Mouse (Mus musculus) thymus, postnatal 14 days (tissue): ENCODE results near the gene Mrtfa.
"Not testable (repeated sequence)": the region's sequence is repeated elsewhere in the genome, so short reads cannot be mapped to it uniquely, and the experiment has no call there.

Experiments
- DNase-seq: peaks from one replicate; pipeline ENCODE4 v3.0.0; 2021

Mrtfa gene

GRCm38 (mm10) chr15:81190630-81191178 lies at the start of gene Mrtfa:
TSS of gene Mrtfa (minus strand) at chr15:81190757.
- DNase-seq: peak; percentile 100

DNA sequence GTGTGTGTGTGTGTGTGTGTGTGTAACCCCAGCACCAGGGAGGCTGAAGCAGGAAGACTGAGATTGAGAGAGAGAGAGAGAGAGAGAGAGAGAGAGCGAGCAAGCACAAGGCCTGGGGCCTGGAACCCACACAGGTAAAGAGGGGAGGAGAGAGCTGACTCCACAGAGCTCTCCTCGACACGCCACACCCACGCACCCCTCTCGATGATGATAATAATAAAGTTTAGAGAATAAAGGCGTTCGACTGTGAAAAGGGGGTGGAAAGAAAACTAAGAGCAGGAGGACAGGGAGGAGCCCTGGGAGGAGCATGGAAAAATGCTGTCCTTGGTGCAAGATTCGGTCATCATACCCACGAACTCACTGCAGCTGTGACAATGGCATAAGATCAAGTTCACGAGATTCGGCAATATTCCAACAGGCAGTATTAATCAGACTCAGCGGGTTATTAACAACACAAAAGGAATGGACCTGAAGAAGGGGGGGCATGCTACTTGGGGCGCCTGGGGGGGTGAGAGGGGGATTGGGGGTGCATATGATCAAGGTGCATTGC lies 49.3 kb upstream of the Mrtfa start:
- no peak for DNase-seq

GRCm38 (mm10) chr15:81239261-81239660 lies 48.7 kb upstream of the Mrtfa start:
- peak; percentile 29 for DNase-seq

- DNase-seq: no peak
Measured at GRCm38 (mm10) chr15:81237471-81237870, 46.9 kb upstream of the Mrtfa start.

DNA sequence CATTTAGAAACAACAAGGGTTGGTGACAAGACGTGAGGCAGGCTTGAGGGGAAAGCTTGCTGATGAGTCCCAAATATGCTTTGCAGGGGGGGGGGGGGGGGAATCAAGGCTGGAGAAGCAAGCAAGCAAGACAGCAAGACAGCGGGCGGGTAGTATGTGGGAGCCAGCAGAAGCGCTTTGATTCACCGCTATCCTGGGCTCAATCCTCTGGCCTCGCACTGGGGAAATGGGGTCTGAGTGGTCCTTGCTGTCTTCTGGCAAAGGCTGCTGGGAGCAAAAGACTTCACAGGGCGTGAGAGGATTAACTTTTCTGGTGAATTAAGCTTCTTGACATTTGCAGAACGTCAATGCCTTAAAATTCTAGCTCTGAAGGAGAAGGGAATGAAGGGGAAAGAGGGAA lies 45.5 kb upstream of the Mrtfa start:
- DNase-seq: no peak

DNA sequence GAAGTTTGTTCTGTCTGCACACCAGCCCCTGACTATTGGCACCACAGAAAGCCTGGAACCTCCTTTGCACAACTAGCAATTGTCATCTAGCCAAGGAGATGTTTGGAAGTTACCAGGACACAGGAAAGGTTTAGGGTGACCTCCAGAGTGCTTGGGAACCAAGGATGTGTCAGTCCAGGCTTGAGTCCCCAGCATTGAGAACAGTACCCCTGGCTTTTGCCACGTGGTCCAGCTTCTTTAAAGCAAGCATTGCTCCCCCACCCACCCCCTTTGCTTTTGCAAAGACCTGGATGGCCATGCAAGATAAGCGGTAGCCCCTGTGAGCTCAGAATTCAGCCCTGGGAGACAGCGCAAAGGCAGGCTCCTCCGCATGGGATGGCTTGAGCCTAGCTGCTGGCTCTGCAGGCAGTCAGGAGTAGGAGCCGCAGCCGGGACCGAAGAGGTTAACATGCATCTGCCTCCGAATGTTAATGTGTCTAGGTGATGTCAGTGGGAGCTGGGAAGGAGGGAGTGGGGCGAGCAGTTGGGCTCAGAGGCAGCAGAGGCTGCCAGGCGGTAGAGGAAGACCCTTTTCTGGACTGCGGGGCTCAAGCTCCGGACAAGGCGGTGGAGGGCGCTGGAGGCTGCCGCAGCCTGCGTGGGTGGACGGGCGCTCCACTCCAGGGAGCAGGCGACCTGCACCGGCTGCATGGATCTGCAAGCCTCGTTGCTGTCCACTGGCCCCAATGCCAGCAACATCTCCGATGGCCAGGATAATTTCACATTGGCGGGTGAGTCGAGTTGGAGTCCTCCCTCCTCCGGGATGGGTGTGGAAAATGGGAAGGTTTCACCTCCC lies 44.7 kb upstream of the Mrtfa start, which contains the start of gene Mchr1:
Mchr1 (plus strand) TSS at position 414 of the 835 bp plus-strand sequence.
- no peak for DNase-seq

- no peak for DNase-seq
Measured at GRCm38 (mm10) chr15:81231325-81231724, 40.8 kb upstream of the Mrtfa start.

DNA sequence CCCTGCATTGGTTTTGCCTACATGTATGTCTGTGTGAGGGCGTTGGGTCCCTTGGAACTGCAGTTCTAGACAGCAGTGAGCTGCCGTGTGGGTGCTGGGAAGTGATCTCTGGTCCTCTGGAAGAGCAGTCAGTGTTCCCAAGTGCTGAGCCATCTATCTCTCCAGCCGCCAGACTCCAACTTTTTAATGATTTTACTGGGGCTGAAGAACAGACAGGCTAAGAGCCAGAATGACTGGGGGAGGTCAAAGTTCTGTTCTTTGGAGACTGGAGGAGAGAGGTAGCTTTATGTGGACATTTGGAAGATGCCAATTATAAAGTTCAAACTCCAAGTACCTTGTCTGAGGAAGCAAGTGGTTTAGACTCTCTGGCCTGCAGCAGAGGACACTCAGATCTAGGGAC lies 39.2 kb upstream of the Mrtfa start:
- DNase-seq: no peak

GRCm38 (mm10) chr15:81228258-81228657 lies 37.7 kb upstream of the Mrtfa start:
- DNase-seq: no peak

- no peak for DNase-seq
Measured at GRCm38 (mm10) chr15:81227275-81227674, 36.7 kb upstream of the Mrtfa start.

- no peak for DNase-seq
Measured at GRCm38 (mm10) chr15:81226796-81227195, 36.2 kb upstream of the Mrtfa start.

- no peak for DNase-seq
Measured at GRCm38 (mm10) chr15:81225732-81226131, 35.2 kb upstream of the Mrtfa start.

- DNase-seq: no peak
Measured at GRCm38 (mm10) chr15:81225016-81225415, 34.5 kb upstream of the Mrtfa start.

- DNase-seq: no peak
Measured at GRCm38 (mm10) chr15:81221446-81221845, 30.9 kb upstream of the Mrtfa start.

DNA sequence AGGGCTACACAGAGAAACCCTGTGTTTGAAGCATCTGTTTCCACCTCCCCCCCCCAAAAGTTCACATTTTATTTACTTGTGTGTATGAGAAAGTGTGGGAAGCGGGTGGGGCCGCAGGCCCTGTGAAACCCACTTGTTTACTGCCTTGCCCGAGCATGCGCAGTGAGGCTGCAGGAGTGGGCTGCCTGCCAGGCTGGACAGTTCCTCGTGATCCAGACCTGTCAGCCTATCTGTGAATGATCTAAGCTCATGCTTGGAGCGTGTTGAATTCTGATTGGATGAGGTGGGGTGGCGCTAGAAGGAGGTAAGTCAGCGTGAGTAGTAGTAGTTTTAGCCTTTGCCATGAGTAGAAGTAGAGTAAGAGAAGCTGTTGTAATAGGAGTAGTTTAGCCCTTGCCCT lies 29.5 kb upstream of the Mrtfa start:
- not testable (repeated sequence) for DNase-seq

- no peak for DNase-seq
Measured at GRCm38 (mm10) chr15:81219054-81219453, 28.5 kb upstream of the Mrtfa start.

DNA sequence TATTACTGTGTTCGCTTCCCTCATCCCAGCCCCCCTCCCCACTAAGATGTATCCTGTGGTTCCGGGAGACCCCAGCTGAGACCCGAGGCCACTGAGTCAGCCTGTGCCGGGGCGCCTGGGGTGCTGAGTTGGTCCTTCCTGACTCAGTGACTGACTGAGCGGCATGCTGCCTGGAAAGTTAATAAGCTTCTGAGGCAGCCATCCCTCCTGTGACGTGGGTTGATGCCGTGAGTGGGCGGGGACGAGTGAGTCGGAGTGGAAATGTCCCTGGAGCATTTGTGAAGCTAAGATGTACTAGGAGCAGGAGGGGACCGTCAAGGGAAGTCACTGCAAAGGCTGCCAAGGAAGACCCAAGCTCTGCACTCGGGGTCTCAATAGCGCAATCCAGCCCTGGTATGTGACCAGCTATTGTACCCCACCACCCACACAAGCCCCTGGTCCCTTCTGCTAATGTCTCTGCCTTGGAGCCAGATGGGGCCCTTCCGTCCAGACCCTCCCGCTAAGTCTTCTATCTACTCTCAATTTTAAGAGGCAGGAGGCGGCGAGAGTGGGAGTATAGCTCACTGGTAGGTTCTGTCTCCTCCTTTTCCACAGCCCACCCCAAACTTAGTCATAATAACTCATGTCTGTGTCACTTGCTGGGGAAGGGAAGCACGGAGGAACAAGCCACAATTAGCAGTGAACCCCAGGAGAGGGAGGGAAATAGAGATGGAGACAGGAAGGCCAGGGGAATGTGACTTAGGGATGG lies 26.5 kb upstream of the Mrtfa start:
- no peak for DNase-seq

GRCm38 (mm10) chr15:81212976-81213375 lies 22.4 kb upstream of the Mrtfa start:
- no peak for DNase-seq

GRCm38 (mm10) chr15:81210496-81210895 lies 19.9 kb upstream of the Mrtfa start:
- no peak for DNase-seq

DNA sequence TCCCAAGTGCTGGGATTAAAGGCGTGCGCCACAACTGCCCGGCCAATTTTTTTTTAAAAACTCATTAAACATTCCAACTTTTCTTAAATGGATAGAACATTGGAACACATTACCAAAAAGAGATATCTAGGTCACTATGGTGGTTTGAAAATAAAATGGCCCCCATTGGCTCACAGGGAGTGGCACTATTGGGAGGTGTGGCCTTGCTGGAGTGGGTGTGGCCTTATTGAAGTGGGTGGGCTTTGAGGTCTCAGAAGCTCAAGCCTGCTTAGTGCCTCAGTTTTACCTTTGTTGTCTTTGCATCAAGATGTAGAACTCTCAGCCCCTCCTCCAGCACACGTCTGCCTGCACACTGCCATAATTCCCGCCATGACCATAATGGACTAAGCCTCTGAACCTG lies 11.9 kb upstream of the Mrtfa start:
- no peak for DNase-seq

- DNase-seq: peak; percentile 76
Measured at GRCm38 (mm10) chr15:81199372-81199959, 8.9 kb upstream of the Mrtfa start.

DNA sequence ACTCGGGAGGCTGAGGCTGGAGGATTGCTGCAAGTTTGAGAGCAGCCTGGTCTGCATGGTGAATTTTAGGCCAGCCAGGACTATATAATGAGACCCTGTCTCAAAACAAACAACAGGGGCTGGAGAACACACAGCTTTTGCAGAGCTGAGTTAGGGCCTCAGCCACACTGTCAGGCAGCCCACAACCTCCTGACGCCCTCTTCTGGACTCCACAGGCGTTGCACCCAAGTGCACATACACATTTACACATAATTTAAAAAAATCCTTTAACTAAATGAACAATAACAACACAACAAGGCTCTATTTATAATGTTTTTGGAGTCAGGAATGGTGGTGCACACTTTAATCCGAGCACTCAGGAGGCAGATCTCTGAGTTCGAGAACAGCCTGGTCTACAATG lies 7.9 kb upstream of the Mrtfa start:
- peak; percentile 8 for DNase-seq

DNA sequence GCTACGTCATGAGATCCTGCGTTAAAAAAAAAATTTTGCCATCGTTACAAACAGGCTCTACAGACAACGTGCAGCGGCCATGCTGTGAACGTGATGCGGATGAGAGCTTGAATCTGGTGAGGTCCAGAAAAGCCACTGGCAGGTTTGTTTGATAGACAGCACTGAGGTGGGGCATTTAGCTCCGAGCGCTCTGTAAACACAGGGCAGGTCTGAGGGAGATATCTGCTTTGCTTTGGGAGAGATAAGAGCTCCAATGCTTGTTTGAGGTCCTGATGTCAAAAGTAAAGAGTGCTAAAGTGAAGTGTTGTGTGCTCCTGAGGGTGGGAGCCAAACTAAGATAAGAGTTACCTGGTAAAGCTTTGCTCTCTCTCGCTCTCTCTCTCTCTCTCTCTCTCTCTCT lies 6.6 kb upstream of the Mrtfa start:
- DNase-seq: no peak
